Mouse (Mus musculus) heart, embryonic 12.5 days (tissue): ENCODE data around the gene Rnf135. TPM values are rescaled to one million over a fixed set of nuclear protein-coding genes. Genes with fewer than 3 reads are reported as not detected.

Experiments
- ATAC-seq: fragments of 200-750 bp; cut with Nextera tagmentation; 2 replicates; pipeline ENCODE4 v1.8.0; 2017; ENCODE audit warnings: moderate TSS enrichment, moderate library complexity; ENCODE audit not compliant: insufficient number of reproducible peaks, low FRiP score
- H3K27ac ChIP-seq: fragments of 300-500 bp; sonication (generic); 2 replicates; pipeline ENCODE4 v1.5.1; 2016; ENCODE audit warnings: mild to moderate bottlenecking, moderate library complexity; ENCODE audit not compliant: poor library complexity, severe bottlenecking
- H3K27me3 ChIP-seq: fragments of 300-500 bp; sonication (generic); replicated peaks from 2 replicates; pipeline ENCODE4 v1.6.1; 2016; ENCODE audit warnings: mild to moderate bottlenecking, moderate library complexity
- H3K36me3 ChIP-seq: fragments of 300-500 bp; sonication (generic); 2 replicates; pipeline ENCODE4 v1.6.1; 2016; ENCODE audit warnings: mild to moderate bottlenecking, moderate library complexity
- H3K4me1 ChIP-seq: fragments of 300-500 bp; sonication (generic); replicated peaks from 2 replicates; pipeline ENCODE4 v1.6.1; 2016; ENCODE audit warnings: mild to moderate bottlenecking
- H3K4me2 ChIP-seq: fragments of 300-500 bp; sonication (generic); 2 replicates; pipeline ENCODE4 v1.6.1; 2016; ENCODE audit warnings: mild to moderate bottlenecking, moderate library complexity
- H3K4me3 ChIP-seq: fragments of 300-500 bp; sonication (generic); 2 replicates; pipeline ENCODE4 v1.5.1; 2016; ENCODE audit warnings: mild to moderate bottlenecking
- H3K9ac ChIP-seq: fragments of 300-500 bp; sonication (generic); 2 replicates; pipeline ENCODE4 v1.6.1; 2016; ENCODE audit warnings: mild to moderate bottlenecking, moderate library complexity
- H3K9me3 ChIP-seq: fragments of 300-500 bp; sonication (generic); replicated peaks from 2 replicates; pipeline ENCODE4 v1.6.1; 2016; ENCODE audit warnings: mild to moderate bottlenecking, moderate library complexity
- WGBS: fragments of 180-500 bp; shearing (Covaris S2); methylation state at CpG from one replicate; pipeline ENCODE4 v1.1.7; 2016; 5-methylcytosine and 5-hydroxymethylcytosine counted together
- polyA plus RNA-seq: library from polyadenylated mRNA; unstranded; fragments of >200 nt; fragmentation: Nextera tagmentation; extraction: Ambion mirVana; gene quantifications from 2 replicates; pipeline ENCODE4 v1.2.1, GENCODE M21; 2016

Rnf135 gene
- polyA plus RNA-seq, 1 experiment from 2014 or later, result 9.4 TPM

DNA sequence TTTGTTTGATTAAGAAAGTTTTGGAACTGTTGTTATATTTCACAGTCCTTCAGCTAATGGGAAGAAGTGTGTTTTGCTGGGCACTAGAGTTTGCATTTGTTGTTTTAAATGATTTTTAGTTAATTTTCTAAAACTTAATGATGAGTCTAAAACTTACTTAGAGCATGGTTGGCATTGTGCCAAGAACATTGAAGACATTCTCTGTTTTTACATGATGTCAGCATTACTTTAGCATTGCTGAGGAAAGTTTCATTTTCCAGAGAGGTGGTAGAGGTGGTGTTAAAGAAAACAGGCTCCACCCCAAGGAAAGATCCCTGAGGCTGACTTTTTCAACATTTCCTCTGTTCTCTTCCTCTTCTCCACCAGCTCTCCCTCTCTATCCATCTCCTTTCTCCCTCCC lies 63.4 kb downstream of the Rnf135 start:
- Histone ChIP-seq H3K9me3 (no peaks in the 10 kb centered on the region), H3K4me3 (no peak overlapping the region), H3K36me3 (peaks cover 77% of the 10 kb centered on the region), H3K4me1 (peaks cover 12% of the 10 kb centered on the region), H3K27ac (no peak overlapping the region), H3K9ac (no peak overlapping the region), H3K4me2 (no peak overlapping the region), H3K27me3 (no peaks in the 10 kb centered on the region)
- no peak for ATAC-seq

DNA sequence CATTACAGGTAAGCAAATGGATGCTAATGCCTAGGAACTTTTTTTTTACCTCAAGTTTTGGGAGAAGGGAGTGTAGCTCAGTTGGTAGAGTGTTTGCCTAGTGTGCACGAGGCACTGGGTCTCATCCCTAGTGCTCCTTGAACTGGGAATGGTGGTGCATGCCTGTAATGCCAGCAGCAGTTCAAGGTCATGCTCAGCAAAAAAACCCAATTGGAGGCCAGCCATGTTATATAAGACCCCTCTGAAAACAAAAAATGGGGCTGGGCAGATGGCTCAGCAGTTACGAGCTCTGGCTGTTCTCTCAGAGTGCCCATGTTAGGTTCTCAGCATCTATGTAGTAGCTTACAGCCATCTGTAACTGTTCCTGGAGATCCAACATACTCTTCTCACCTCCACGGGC lies 64.9 kb downstream of the Rnf135 start:
- Histone ChIP-seq H3K36me3 (peaks cover 66% of the 10 kb centered on the region), H3K4me3 (no peak overlapping the region), H3K4me1 (peaks cover 12% of the 10 kb centered on the region), H3K9me3 (no peaks in the 10 kb centered on the region), H3K9ac (no peak overlapping the region), H3K4me2 (no peak overlapping the region), H3K27me3 (no peaks in the 10 kb centered on the region), H3K27ac (no peak overlapping the region)
- no peak for ATAC-seq
- 90% methylated on average over 3 of the region's 3 CpGs for WGBS

Other genes starting within 250 kb of the Rnf135 start
- 39.1 and 40.2 TPM in 2 replicates for gene Utp6, start 221.5 kb upstream of the Rnf135 start, polyA plus RNA-seq
- gene Suz12, start 190.7 kb upstream of the Rnf135 start, polyA plus RNA-seq, result 22.7 and 25.4 TPM in 2 replicates
- gene Crlf3, start 102.9 kb upstream of the Rnf135 start, polyA plus RNA-seq, result 40.1 and 43.5 TPM in 2 replicates
- gene Atad5, start 94.5 kb upstream of the Rnf135 start, polyA plus RNA-seq, result 6.9 and 8.3 TPM in 2 replicates
- gene Tefm, start 41.7 kb upstream of the Rnf135 start, polyA plus RNA-seq, result 27.0 and 27.2 TPM in 2 replicates
- gene Adap2, start 29.7 kb upstream of the Rnf135 start, polyA plus RNA-seq, result 0.51 and 0.92 TPM in 2 replicates
- gene Rhot1, start 25.2 kb downstream of the Rnf135 start, polyA plus RNA-seq, result 64.3 and 68.0 TPM in 2 replicates
- 0.42 and 0.59 TPM in 2 replicates for gene Rhbdl3, start 117.1 kb downstream of the Rnf135 start, polyA plus RNA-seq
- 17.0 and 17.3 TPM in 2 replicates for gene 5730455P16Rik, start 194.2 kb downstream of the Rnf135 start, polyA plus RNA-seq
- 168 and 169 TPM in 2 replicates for gene Zfp207, start 199.4 kb downstream of the Rnf135 start, polyA plus RNA-seq
- gene Psmd11, start 244.8 kb downstream of the Rnf135 start, polyA plus RNA-seq, result 213 and 214 TPM in 2 replicates